Mouse (Mus musculus): Measurements from ENCODE around the gene Gm3409. TPM values are rescaled to one million over a fixed set of nuclear protein-coding genes. Genes with fewer than 3 reads are reported as not detected.
"Not testable (repeated sequence)": the region's sequence is repeated elsewhere in the genome, so short reads cannot be mapped to it uniquely, and the experiment has no call there.

Gene Gm3409
- total RNA-seq (2021), result not detected

GRCm38 (mm10) chr5:146537347-146537746 is at the start of gene Gm3409:
TSS of gene Gm3409 (plus strand) at chr5:146537647.
- not testable (repeated sequence) for DNase-seq

GRCm38 (mm10) chr5:146488959-146489358 is 48.5 kb upstream of the Gm3409 start:
- DNase-seq, result peak; percentile 44

GRCm38 (mm10) chr5:146491063-146491462 is 46.4 kb upstream of the Gm3409 start, which contains the start of gene Gm6370:
TSS of gene Gm6370 (plus strand) at chr5:146491363.
- not testable (repeated sequence) for DNase-seq

GRCm38 (mm10) chr5:146502099-146502498 is 35.3 kb upstream of the Gm3409 start, which contains the start of gene 4930449I24Rik:
TSS of gene 4930449I24Rik (plus strand) at chr5:146502399.
- DNase-seq, result not testable (repeated sequence)

GRCm38 (mm10) chr5:146513823-146514222 is 23.6 kb upstream of the Gm3409 start, which contains the start of gene Gm3402:
TSS of gene Gm3402 (plus strand) at chr5:146514123.
- DNase-seq, result not testable (repeated sequence)

GRCm38 (mm10) chr5:146525501-146525900 is 11.9 kb upstream of the Gm3409 start, which contains the start of gene Gm3404:
TSS of gene Gm3404 (plus strand) at chr5:146525801.
- not testable (repeated sequence) for DNase-seq

- not testable (repeated sequence) for DNase-seq
These were observed 18.4 kb downstream of the Gm3409 start, which contains the start of gene Gm3415 for GRCm38 (mm10) chr5:146555836-146556235. TSS of gene Gm3415 (plus strand) at chr5:146556136.

- no peak for DNase-seq
These were observed 26.8 kb downstream of the Gm3409 start for GRCm38 (mm10) chr5:146564259-146564658.

GRCm38 (mm10) chr5:146567054-146567453 is 29.6 kb downstream of the Gm3409 start:
- peak; percentile 16 for DNase-seq

- not testable (repeated sequence) for DNase-seq
These were observed 32.7 kb downstream of the Gm3409 start for GRCm38 (mm10) chr5:146570179-146570578.

- peak; percentile 62 for DNase-seq
These were observed 34.6 kb downstream of the Gm3409 start for GRCm38 (mm10) chr5:146571830-146572734.

- not testable (repeated sequence) for DNase-seq
These were observed 35.2 kb downstream of the Gm3409 start for GRCm38 (mm10) chr5:146572735-146573042.

GRCm38 (mm10) chr5:146576668-146577067 is 39.2 kb downstream of the Gm3409 start:
- DNase-seq, result no peak

GRCm38 (mm10) chr5:146584156-146584477 is 46.7 kb downstream of the Gm3409 start:
- DNase-seq, result no peak

- DNase-seq, result no peak
These were observed 47.2 kb downstream of the Gm3409 start, which contains the start of gene Gpr12 for GRCm38 (mm10) chr5:146584478-146585306. TSS of gene Gpr12 (minus strand) at chr5:146585239.

GRCm38 (mm10) chr5:146585307-146585651 is 47.8 kb downstream of the Gm3409 start:
- DNase-seq, result no peak

- no peak for DNase-seq
These were observed 49.1 kb downstream of the Gm3409 start for GRCm38 (mm10) chr5:146586357-146587070.

Other genes with a start within 250 kb of the Gm3409 start
- gene Wasf3, start 152.7 kb upstream of the Gm3409 start, total RNA-seq (2021), result under 1 TPM; 0.29 to 0.31 TPM
- gene Gm6408, start 55.7 kb upstream of the Gm3409 start, total RNA-seq (2021), result not detected
- gene Gm6370, start 46.3 kb upstream of the Gm3409 start, total RNA-seq (2021), result not detected
- gene 4930449I24Rik, start 35.2 kb upstream of the Gm3409 start, total RNA-seq (2021), result not detected
- not detected for gene Gm3402, start 23.5 kb upstream of the Gm3409 start, total RNA-seq (2021)
- not detected for gene Gm3404, start 11.8 kb upstream of the Gm3409 start, total RNA-seq (2021)
- not detected for gene Gm3415, start 18.5 kb downstream of the Gm3409 start, total RNA-seq (2021)
- not detected for gene Gpr12, start 47.6 kb downstream of the Gm3409 start, total RNA-seq (2021)